Mouse (Mus musculus) erythroblast, embryonic 14.5 days (primary cell): ENCODE measurements at regions not wholly inside any gene's neighbourhood (a gene's known extent, or its start where the extent isn't known, plus 50 kb on each side); places are given as distances from the start of the nearest gene placed in this dataset.

Experiments used
- GATA1 ChIP-seq: IDR thresholded peaks from 2 replicates; pipeline ENCODE4 v1.6.1; 2012; ENCODE audit warnings: low read length, inconsistent platforms, mixed read lengths
- TAL1 ChIP-seq: IDR thresholded peaks from 3 replicates; pipeline ENCODE4 v1.6.1; 2012; ENCODE audit warnings: low read length, inconsistent platforms, mixed read lengths

DNA sequence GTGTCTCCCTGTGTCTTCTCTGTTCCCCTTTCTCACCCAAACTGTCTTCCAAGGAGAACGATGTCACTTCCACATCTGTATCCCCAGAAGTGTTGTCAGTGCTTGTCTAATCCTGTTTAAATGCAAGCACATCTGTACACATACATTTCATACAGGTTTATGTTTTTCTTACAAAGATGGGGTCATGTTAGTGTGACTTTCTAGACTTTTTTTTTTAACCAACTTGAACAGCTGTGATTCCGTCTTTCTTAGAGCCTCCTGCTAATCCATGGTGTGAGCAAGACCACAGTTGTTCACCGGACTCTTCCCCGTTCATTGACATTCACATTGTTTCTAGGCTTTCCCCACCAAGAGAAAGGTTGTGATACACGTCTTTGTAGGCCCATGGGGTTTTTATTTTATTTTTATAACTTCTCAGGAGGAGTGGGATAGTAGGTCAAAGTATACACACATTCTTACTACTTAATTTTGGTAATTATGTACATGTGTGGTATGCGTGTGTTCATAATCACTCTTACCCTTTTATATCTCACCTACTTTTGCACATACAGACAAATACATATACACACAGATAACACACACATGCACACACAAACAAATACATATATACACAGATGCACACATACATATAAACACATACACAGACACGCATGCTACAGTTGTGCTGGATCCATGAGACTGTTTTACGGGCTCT is 100.6 kb upstream of the Cpm start:
- TF ChIP-seq TAL1 (no peak), GATA1 (no peak)
